Mouse (Mus musculus) G1E-ER4 (cell line): ENCODE measurements around the gene Elfn1. TPM values are rescaled to one million over a fixed set of nuclear protein-coding genes. Genes with fewer than 3 reads are reported as not detected.

Experiments used
- GATA1 ChIP-seq: IDR thresholded peaks from one replicate; pipeline ENCODE4 v1.8.0; 2012; ENCODE audit warnings: low read length, inconsistent platforms
- polyA plus RNA-seq: library from polyadenylated mRNA; stranded (reverse); fragments of >175 nt; gene quantifications from 2 replicates; pipeline ENCODE4 v1.2.3, GENCODE M21; 2012

The Elfn1 gene
- polyA plus RNA-seq, 1 experiment: not detected

DNA sequence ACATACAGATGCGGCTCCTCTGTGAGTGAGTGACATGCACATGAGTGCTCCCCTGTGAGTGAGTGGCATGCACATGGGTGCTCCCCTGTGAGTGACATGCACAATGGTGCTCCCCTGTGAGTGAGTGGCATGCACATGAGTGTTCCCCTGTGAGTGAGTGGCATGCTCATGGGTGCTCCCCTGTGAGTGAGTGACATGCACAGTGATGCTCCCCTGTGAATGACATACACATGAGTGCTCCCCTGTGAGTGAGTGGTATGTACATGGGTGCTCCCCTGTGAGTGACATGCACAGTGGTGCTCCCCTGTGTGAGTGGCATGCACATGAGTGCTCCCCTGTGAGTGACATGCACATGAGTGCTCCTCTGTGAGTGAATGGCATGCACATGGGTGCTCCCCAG lies 74.2 kb downstream of the Elfn1 start:
- TF ChIP-seq GATA1: no peak

DNA sequence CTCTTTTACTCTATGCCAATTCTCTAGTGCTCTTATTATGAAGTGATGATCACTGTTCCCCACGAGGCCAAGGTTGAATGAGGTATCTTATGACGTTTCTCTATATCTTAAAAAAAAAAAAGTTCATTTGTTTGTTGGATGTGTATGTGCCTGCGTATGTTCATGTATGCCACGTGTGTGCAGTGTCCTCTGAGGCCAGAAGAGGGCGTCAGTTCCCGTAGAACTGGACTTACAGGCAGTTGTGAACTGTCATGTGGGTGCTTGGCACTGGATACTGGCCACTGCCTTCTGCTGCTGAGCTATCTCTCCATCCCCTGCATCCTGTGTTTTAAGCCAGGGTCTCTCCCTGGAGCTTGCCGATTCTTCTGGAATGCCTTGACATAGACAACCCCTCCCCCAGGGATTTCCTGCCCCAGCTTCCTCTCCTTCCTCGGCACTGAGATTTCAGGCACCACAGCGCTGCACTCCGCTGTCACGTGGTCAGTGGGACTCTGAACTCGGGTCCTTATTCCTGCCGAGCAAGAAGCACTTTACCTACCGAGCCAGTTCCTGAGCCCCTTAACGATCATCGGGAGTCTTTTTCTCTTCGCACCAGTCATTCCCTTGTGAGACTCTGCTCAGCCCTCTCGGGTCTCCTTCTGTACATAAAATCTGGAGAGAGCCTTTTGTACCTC lies 77.5 kb downstream of the Elfn1 start:
- TF ChIP-seq GATA1: no peak

- TF ChIP-seq GATA1: no peak
Measured at GRCm38 (mm10) chr5:139991531-139991930, 83.8 kb downstream of the Elfn1 start.

DNA sequence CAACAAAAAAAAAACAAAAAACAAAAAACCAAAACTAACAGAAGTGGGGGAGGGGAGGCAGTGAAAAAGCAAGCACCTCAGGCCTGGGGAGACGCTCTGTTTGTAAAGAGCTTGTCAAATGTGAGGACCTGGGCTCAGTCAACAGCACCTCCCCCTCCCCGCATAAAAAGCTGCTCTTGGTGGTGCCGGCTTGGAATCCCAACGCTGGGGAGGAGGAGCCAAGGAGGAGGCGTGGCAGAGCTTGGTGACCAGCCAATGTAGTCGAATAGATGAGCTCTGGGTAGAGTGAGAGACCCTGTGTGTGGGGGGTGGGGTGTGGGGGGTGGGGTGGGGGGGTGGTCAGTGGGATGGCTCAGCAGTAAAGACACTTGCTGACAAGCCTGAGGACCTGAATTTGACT lies 91.2 kb downstream of the Elfn1 start:
- TF ChIP-seq GATA1: no peak

DNA sequence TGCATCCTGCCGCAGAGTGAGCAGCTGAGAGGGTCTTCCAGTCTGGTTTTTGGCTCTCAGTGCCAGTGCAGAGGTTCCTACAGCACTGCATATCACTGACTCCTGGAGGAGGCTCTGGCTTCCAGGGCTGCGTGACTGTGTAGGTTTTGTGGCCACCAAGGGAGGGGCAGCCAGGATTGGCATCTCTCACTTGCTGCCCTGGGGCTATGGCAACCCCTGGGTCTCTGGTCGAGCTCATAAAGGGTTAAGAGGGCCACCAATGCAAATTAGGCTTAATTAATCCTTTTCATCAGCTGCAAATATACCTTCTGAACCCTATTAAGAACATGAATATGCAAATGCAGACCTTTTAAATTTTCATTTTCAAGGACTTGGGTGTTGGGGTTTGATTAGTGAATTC lies 94.8 kb downstream of the Elfn1 start:
- TF ChIP-seq GATA1: no peak

DNA sequence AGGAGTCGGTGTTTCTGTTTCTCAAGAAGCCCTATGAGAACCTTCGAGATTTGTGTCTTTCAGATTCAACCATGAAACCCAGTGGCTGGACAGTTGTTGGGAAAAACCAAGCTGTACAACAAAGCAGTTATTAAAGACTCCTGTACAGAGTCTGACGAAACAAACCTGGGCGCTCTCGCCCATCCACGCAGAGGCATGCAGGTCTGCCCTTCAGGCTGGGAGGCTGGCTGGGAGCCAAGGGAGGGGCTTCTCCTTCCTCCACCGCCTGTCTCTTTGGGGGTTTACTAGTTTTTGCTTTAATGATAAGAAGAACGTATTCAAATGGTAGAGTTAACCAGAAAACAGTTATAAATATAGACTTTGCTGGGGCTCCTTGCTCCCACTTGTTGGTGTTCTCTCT lies 99.1 kb downstream of the Elfn1 start:
- TF ChIP-seq GATA1: no peak

- no peak for TF ChIP-seq GATA1
Measured at GRCm38 (mm10) chr5:140007656-140008522, 100.1 kb downstream of the Elfn1 start.

- TF ChIP-seq GATA1: no peak
Measured at GRCm38 (mm10) chr5:140008523-140008806, 100.7 kb downstream of the Elfn1 start.

DNA sequence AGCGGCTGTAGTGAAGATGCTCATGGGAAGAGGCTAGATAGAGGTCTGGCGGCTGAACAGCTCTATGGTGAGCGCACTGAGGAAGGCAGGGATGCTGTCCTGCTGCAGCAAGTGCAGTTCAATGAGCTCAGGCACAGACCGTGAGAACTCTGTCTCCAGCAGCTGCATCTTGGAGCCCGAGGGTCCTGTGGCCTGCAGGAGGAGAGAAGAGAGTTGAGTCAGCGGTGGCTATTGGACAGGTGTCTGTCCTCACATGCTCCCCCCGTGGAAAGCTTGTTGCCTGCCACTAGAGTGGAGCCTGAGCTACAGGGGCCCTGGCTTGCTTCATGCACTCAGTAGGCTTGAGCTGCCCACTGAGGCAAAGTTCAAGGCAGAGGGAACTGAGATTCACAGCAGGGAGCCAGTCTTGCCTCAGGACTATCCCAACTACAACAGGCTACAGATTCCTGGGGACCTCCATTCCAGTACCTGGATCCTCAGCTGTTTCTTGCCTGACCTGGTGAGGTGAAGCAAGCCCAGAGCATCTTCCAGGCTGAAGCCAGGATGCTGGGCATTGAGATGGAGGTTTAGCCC lies 101.4 kb downstream of the Elfn1 start:
- no peak for TF ChIP-seq GATA1

- TF ChIP-seq GATA1: no peak
Measured at GRCm38 (mm10) chr5:140010405-140010804, 102.7 kb downstream of the Elfn1 start.

GRCm38 (mm10) chr5:140012286-140012967 lies 104.7 kb downstream of the Elfn1 start:
- no peak for TF ChIP-seq GATA1

GRCm38 (mm10) chr5:140013652-140014051 lies 105.9 kb downstream of the Elfn1 start:
- TF ChIP-seq GATA1: no peak

DNA sequence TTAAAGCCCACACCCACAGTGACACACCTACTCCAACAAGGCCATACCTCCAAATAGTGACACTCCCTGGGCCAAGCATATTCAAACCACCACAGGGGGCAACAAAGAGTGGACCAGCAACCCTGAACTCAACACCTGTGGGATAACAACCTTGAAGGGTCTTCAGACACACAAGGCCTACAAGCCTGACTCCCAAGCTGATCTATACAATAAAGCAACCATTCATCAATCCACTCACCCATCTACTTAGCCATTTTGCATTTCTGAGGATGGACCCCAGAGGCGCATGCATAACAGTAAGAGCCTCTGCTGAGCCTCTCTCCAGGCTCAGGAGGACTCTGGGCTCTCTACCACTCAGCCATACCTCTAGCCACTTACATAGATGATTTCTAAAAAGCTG lies 109.2 kb downstream of the Elfn1 start:
- no peak for TF ChIP-seq GATA1

DNA sequence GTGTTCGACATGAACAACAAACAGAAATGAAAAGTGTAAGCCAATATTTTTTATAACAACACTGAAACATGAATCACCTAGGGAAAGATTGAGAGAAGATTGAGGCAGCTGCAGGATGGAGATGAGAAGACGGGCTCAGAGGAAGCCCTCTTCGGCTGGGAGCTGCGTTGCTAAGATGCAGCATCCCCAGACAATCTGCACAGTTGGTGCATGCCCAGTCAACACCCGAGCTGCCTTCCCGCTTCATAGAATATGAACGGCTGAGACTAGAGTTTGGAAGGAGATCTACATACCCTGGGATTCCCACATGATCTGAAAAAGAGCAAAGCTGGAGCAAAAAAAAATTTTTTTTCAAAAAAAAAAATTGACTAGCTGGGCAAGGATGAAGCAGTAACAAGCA lies 111.0 kb downstream of the Elfn1 start:
- TF ChIP-seq GATA1: no peak

DNA sequence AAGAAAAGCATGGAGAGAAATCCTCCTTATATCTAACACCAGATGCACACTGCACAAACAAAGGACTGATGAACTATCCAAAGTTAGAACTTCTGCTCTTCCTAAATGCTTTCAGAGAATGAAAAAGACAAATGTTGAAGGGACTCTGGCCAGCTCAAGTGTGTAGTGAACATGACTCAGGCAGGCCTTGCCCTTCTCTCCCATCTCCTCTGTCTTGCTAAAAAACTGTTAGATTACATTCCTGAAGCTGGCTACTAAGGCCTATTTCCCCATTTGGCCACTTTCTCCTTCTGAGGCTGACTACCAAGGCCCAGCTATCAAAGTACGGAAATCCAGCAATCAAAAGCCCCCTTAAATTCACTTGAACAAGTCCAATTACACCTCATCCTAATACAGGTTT lies 111.9 kb downstream of the Elfn1 start:
- no peak for TF ChIP-seq GATA1

GRCm38 (mm10) chr5:140021755-140022154 lies 114.0 kb downstream of the Elfn1 start:
- TF ChIP-seq GATA1: no peak
